8 mouse cellular contexts compared by ENCODE assay signal in genomic region chr9:86570946-86571345, GRCm38 (mm10). TPM values are rescaled to one million over a fixed set of nuclear protein-coding genes. Genes with fewer than 3 reads are reported as not detected.
DNase-seq lines count a peak whose midpoint lies in the region; ATAC-seq and TF ChIP-seq lines count a peak whose summit lies in the region.

No protein-coding gene starts in this region.

- peak overlapping the region; percentile 85 for H3K9ac ChIP-seq in heart, embryonic 14.5 days (ENCODE audit: low read length)
- H3K9ac ChIP-seq in intestine, embryonic 15.5 days = peak overlapping the region; percentile 85; the same call in 1 of the 2 replicates

- peaks cover 8 to 12% of the 10 kb centered on the region in 2 experiments for H3K4me1 ChIP-seq in heart, embryonic 14.5 days (ENCODE audit: control insufficient read depth in 2 of 2, insufficient read depth in 2 of 2, low read length in 2 of 2)
- H3K4me1 ChIP-seq in intestine, embryonic 15.5 days (replicated peaks) = peaks cover 6% of the 10 kb centered on the region

- no peaks in the 10 kb centered on the region for H3K27me3 ChIP-seq in heart, embryonic 14.5 days (ENCODE audit: control insufficient read depth, insufficient read depth, low read length)
- no peaks in the 10 kb centered on the region for H3K27me3 ChIP-seq in intestine, embryonic 15.5 days (replicated peaks)
- no peaks in the 10 kb centered on the region for H3K27me3 ChIP-seq in myocyte (ENCODE audit: control insufficient read depth, insufficient read depth, insufficient read length)

- peaks cover 35% of the 10 kb centered on the region for H3K36me3 ChIP-seq in heart, embryonic 14.5 days (ENCODE audit: control insufficient read depth, insufficient read depth, low read length)
- H3K36me3 ChIP-seq in intestine, embryonic 15.5 days = peaks cover 3% of the 10 kb centered on the region; the same call in 1 of the 2 replicates
- H3K36me3 ChIP-seq in myocyte (ENCODE audit: control insufficient read depth, insufficient read depth) = no peaks in the 10 kb centered on the region

- H3ac ChIP-seq in myocyte (ENCODE audit: control insufficient read depth, insufficient read length) = peak overlapping the region; percentile 63

- WGBS in heart, embryonic 14.5 days = 10% methylated on average over 8 of the region's 8 CpGs
- WGBS in intestine, embryonic 15.5 days = 5% methylated on average over 8 of the region's 8 CpGs

- peaks cover 9% of the 10 kb centered on the region for H3K79me2 ChIP-seq in myocyte (ENCODE audit: control insufficient read depth, insufficient read depth)

- H3K9me3 ChIP-seq in heart, embryonic 14.5 days (ENCODE audit: control insufficient read depth, low read length) = no peaks in the 10 kb centered on the region
- no peaks in the 10 kb centered on the region for H3K9me3 ChIP-seq in intestine, embryonic 15.5 days

- H3K4me2 ChIP-seq in heart, embryonic 14.5 days (ENCODE audit: low read length) = peak overlapping the region; percentile 99
- peak overlapping the region; percentile 99 for H3K4me2 ChIP-seq in intestine, embryonic 15.5 days (replicated peaks)
- H3K4me2 ChIP-seq in myocyte (ENCODE audit: low read depth) = peak overlapping the region; percentile 85

- H3K27ac ChIP-seq in heart, embryonic 14.5 days (replicated peaks in 1 of 2; ENCODE audit: control insufficient read depth in 1 of 2, insufficient read depth in 1 of 2, low read depth in 2 of 2, low read length in 2 of 2) = no peak overlapping the region; a peak in 1 of 4 replicates
- no peak overlapping the region for H3K27ac ChIP-seq in intestine, embryonic 15.5 days

- peak overlapping the region; percentile 86 to 87 for H3K4me3 ChIP-seq in heart, embryonic 14.5 days (ENCODE audit: control insufficient read depth in 1 of 2, insufficient read depth in 1 of 2, low read depth in 1 of 2, low read length in 2 of 2)
- H3K4me3 ChIP-seq in intestine, embryonic 15.5 days (replicated peaks) = peak overlapping the region; percentile 87
- peak overlapping the region; percentile 59 for H3K4me3 ChIP-seq in myocyte

- TF ChIP-seq POLR2A in brain, embryonic 14.5 days (IDR thresholded peaks at IDR 0.05; ENCODE audit: borderline replicate concordance, extremely low read depth, insufficient read depth, insufficient read length, poor library complexity, severe bottlenecking) = no peak
- no peak for TF ChIP-seq POLR2A in myocyte (IDR thresholded peaks at IDR 0.05; ENCODE audit: insufficient read length, low read depth)

- no peak for TF ChIP-seq CTCF in brain, embryonic 14.5 days (IDR thresholded peaks at IDR 0.05; ENCODE audit: borderline replicate concordance, extremely low read depth, insufficient read depth, insufficient read length)

- no peak for DNase-seq in heart, adult 9 months (ENCODE audit: low spot score in 2 of 2)
- peak; percentile 23 for DNase-seq in brain, embryonic 14.5 days (ENCODE audit: low read depth)
- DNase-seq in gastrocnemius, postnatal 4 days (ENCODE audit: low spot score in 2 of 2) = no peak
- no peak for DNase-seq in gastrocnemius, postnatal 25 days
- DNase-seq in layer of hippocampus, adult 11-12 months (ENCODE audit: low spot score) = no peak

- ATAC-seq in heart, embryonic 14.5 days (ENCODE audit: insufficient number of reproducible peaks, insufficient read depth, low FRiP score, low read depth) = no peak
- peak; percentile 48 for ATAC-seq in intestine, embryonic 15.5 days

TF ChIP-seq in myocyte, 11 proteins besides CTCF, POLR2A, EP300 and RAD21:
- TF ChIP-seq MYOD1 (IDR thresholded peaks at IDR 0.05; ENCODE audit: control insufficient read depth in 1 of 3, insufficient read length in 2 of 3, low read depth in 2 of 3) (no peak), MYOG (IDR thresholded peaks at IDR 0.05; ENCODE audit: control insufficient read depth in 1 of 3, insufficient read depth in 1 of 3, insufficient read length in 2 of 3, low read depth in 2 of 3) (no peak), TCF3 (IDR thresholded peaks at IDR 0.05; ENCODE audit: insufficient read length, low read depth) (no peak), POLR2AphosphoS2 (IDR thresholded peaks at IDR 0.05; ENCODE audit: insufficient read length, low read depth) (no peak), TCF12 (IDR thresholded peaks at IDR 0.05; ENCODE audit: insufficient read depth, poor library complexity, severe bottlenecking) (no peak), CEBPB (IDR thresholded peaks at IDR 0.05; ENCODE audit: insufficient read depth, poor library complexity, severe bottlenecking) (no peak)

RNA-seq across cellular contexts. Expression of gene Pgm3, which starts 0.7 kb away (rescaled TPM):
- polyA plus RNA-seq in heart, embryonic 14.5 days (2014; fragmentation: Nextera tagmentation; extraction: Ambion mirVana) = 16.6 and 20.3 TPM in 2 replicates
- polyA plus RNA-seq in brain, embryonic 14.5 days (2012; rRNA removed) = 17.9 and 18.2 TPM in 2 replicates
- polyA plus RNA-seq in intestine, embryonic 15.5 days (2015; fragmentation: Nextera tagmentation; extraction: Ambion mirVana) = 40.6 and 42.4 TPM in 2 replicates
- polyA plus RNA-seq in myocyte (2012; fragmentation: generic; extraction: Trizol) = 8.5 TPM
- 10 to 100 TPM; 14.3 to 17.3 TPM for total RNA-seq in gastrocnemius, postnatal 4 days (2021)
- 1 to 10 TPM; 4.2 to 5.0 TPM for total RNA-seq in gastrocnemius, postnatal 25 days (2021)

RNA-seq across cellular contexts. Expression of gene Rwdd2a, which starts 0.8 kb away (rescaled TPM):
- 4.2 and 4.8 TPM in 2 replicates for polyA plus RNA-seq in heart, embryonic 14.5 days (2014; fragmentation: Nextera tagmentation; extraction: Ambion mirVana)
- 5.5 and 6.5 TPM in 2 replicates for polyA plus RNA-seq in brain, embryonic 14.5 days (2012; rRNA removed)
- polyA plus RNA-seq in intestine, embryonic 15.5 days (2015; fragmentation: Nextera tagmentation; extraction: Ambion mirVana) = 2.7 and 2.9 TPM in 2 replicates
- 2.1 TPM for polyA plus RNA-seq in myocyte (2012; fragmentation: generic; extraction: Trizol)
- total RNA-seq in gastrocnemius, postnatal 4 days (2021) = under 1 TPM; 0.47 to 0.52 TPM
- total RNA-seq in gastrocnemius, postnatal 25 days (2021) = under 1 TPM; 0.26 to 0.27 TPM
